Mouse (Mus musculus): ENCODE results near the gene Fbxl14. TPM values are rescaled to one million over a fixed set of nuclear protein-coding genes. Genes with fewer than 3 reads are reported as not detected.

Fbxl14 gene
- polyA plus RNA-seq, 1 experiment from 2014 or later: 7.2 TPM

- no peak overlapping the region for H3K4me2 ChIP-seq (replicated peaks; ENCODE audit: low read depth, low read length)
- no peaks in the 10 kb centered on the region for H3K9me3 ChIP-seq (ENCODE audit: control insufficient read depth, low read length)
- H3K9ac ChIP-seq (ENCODE audit: low read depth, low read length): no peak overlapping the region
- no peaks in the 10 kb centered on the region for H3K36me3 ChIP-seq (ENCODE audit: control insufficient read depth, insufficient read depth, low read length)
- peak; percentile 74 for ATAC-seq (ENCODE audit: low FRiP score, low TSS enrichment)
- no peak overlapping the region for H3K4me3 ChIP-seq (ENCODE audit: low read length)
- 21% methylated on average over 5 of the region's 5 CpGs for WGBS
- H3K4me1 ChIP-seq (ENCODE audit: control insufficient read depth, insufficient read depth, low read length): peaks cover 5% of the 10 kb centered on the region; the same call in 1 of the 2 replicates
- H3K27me3 ChIP-seq (ENCODE audit: control insufficient read depth, insufficient read depth, low read length): no peaks in the 10 kb centered on the region
- H3K27ac ChIP-seq (ENCODE audit: low read depth, low read length): no peak overlapping the region
Observed at GRCm38 (mm10) chr6:119499271-119499670, 19.8 kb downstream of the Fbxl14 start.

GRCm38 (mm10) chr6:119500086-119500485 lies 20.6 kb downstream of the Fbxl14 start:
- 50% methylated on average over 5 of the region's 5 CpGs for WGBS

GRCm38 (mm10) chr6:119502031-119502430 lies 22.6 kb downstream of the Fbxl14 start:
- Histone ChIP-seq H3K36me3 (ENCODE audit: control insufficient read depth, insufficient read depth, low read length) (no peaks in the 10 kb centered on the region), H3K4me3 (ENCODE audit: low read length) (no peak overlapping the region), H3K27ac (ENCODE audit: low read depth, low read length) (no peak overlapping the region), H3K4me1 (ENCODE audit: control insufficient read depth, insufficient read depth, low read length) (peaks cover 5% of the 10 kb centered on the region; the same call in 1 of the 2 replicates), H3K4me2 (replicated peaks; ENCODE audit: low read depth, low read length) (no peak overlapping the region), H3K9ac (ENCODE audit: low read depth, low read length) (no peak overlapping the region), H3K27me3 (ENCODE audit: control insufficient read depth, insufficient read depth, low read length) (no peaks in the 10 kb centered on the region), H3K9me3 (ENCODE audit: control insufficient read depth, low read length) (no peaks in the 10 kb centered on the region)
- WGBS: 67% methylated on average over 9 of the region's 9 CpGs
- no peak for ATAC-seq (ENCODE audit: low FRiP score, low TSS enrichment)

More at GRCm38 (mm10) chr6:119500086-119500485, 20.6 kb downstream of the Fbxl14 start:
- Histone ChIP-seq H3K9me3 (ENCODE audit: control insufficient read depth, low read length) (no peaks in the 10 kb centered on the region), H3K4me1 (ENCODE audit: control insufficient read depth, insufficient read depth, low read length) (peaks cover 5% of the 10 kb centered on the region; the same call in 1 of the 2 replicates), H3K27ac (ENCODE audit: low read depth, low read length) (no peak overlapping the region), H3K9ac (ENCODE audit: low read depth, low read length) (no peak overlapping the region), H3K27me3 (ENCODE audit: control insufficient read depth, insufficient read depth, low read length) (no peaks in the 10 kb centered on the region), H3K4me2 (replicated peaks; ENCODE audit: low read depth, low read length) (no peak overlapping the region), H3K4me3 (ENCODE audit: low read length) (no peak overlapping the region), H3K36me3 (ENCODE audit: control insufficient read depth, insufficient read depth, low read length) (no peaks in the 10 kb centered on the region)
- ATAC-seq (ENCODE audit: low FRiP score, low TSS enrichment): no peak

GRCm38 (mm10) chr6:119504756-119505155 lies 25.3 kb downstream of the Fbxl14 start:
- no peak for ATAC-seq (ENCODE audit: low FRiP score, low TSS enrichment)
- WGBS: 79% methylated on average over 8 of the region's 8 CpGs

GRCm38 (mm10) chr6:119505525-119506225 lies 26.2 kb downstream of the Fbxl14 start:
- H3K9me3 ChIP-seq (ENCODE audit: control insufficient read depth, low read length): no peaks in the 10 kb centered on the region
- 70% methylated on average over 9 of the region's 9 CpGs for WGBS

More at GRCm38 (mm10) chr6:119504756-119505155, 25.3 kb downstream of the Fbxl14 start:
- H3K9ac ChIP-seq (ENCODE audit: low read depth, low read length): no peak overlapping the region
- no peak overlapping the region for H3K27ac ChIP-seq (ENCODE audit: low read depth, low read length)
- no peaks in the 10 kb centered on the region for H3K27me3 ChIP-seq (ENCODE audit: control insufficient read depth, insufficient read depth, low read length)
- H3K4me1 ChIP-seq (ENCODE audit: control insufficient read depth, insufficient read depth, low read length): no peaks in the 10 kb centered on the region
- no peaks in the 10 kb centered on the region for H3K36me3 ChIP-seq (ENCODE audit: control insufficient read depth, insufficient read depth, low read length)
- no peaks in the 10 kb centered on the region for H3K9me3 ChIP-seq (ENCODE audit: control insufficient read depth, low read length)
- H3K4me3 ChIP-seq (ENCODE audit: low read length): no peak overlapping the region
- no peak overlapping the region for H3K4me2 ChIP-seq (replicated peaks; ENCODE audit: low read depth, low read length)

GRCm38 (mm10) chr6:119508221-119508620 lies 28.8 kb downstream of the Fbxl14 start:
- H3K9ac ChIP-seq (ENCODE audit: low read depth, low read length): no peak overlapping the region
- peaks cover 9% of the 10 kb centered on the region; the same call in 1 of the 2 replicates for H3K4me1 ChIP-seq (ENCODE audit: control insufficient read depth, insufficient read depth, low read length)
- no peaks in the 10 kb centered on the region for H3K27me3 ChIP-seq (ENCODE audit: control insufficient read depth, insufficient read depth, low read length)
- no peaks in the 10 kb centered on the region for H3K36me3 ChIP-seq (ENCODE audit: control insufficient read depth, insufficient read depth, low read length)
- no peak overlapping the region for H3K4me2 ChIP-seq (replicated peaks; ENCODE audit: low read depth, low read length)
- 84% methylated on average over 6 of the region's 6 CpGs for WGBS
- H3K4me3 ChIP-seq (ENCODE audit: low read length): no peak overlapping the region
- ATAC-seq (ENCODE audit: low FRiP score, low TSS enrichment): no peak
- no peak overlapping the region for H3K27ac ChIP-seq (ENCODE audit: low read depth, low read length)
- no peaks in the 10 kb centered on the region for H3K9me3 ChIP-seq (ENCODE audit: control insufficient read depth, low read length)

More at GRCm38 (mm10) chr6:119505525-119506225, 26.2 kb downstream of the Fbxl14 start:
- Histone ChIP-seq H3K9ac (ENCODE audit: low read depth, low read length) (no peak overlapping the region), H3K27ac (ENCODE audit: low read depth, low read length) (no peak overlapping the region), H3K27me3 (ENCODE audit: control insufficient read depth, insufficient read depth, low read length) (no peaks in the 10 kb centered on the region), H3K4me2 (replicated peaks; ENCODE audit: low read depth, low read length) (no peak overlapping the region), H3K4me1 (ENCODE audit: control insufficient read depth, insufficient read depth, low read length) (peaks cover 3% of the 10 kb centered on the region; the same call in 1 of the 2 replicates), H3K4me3 (ENCODE audit: low read length) (no peak overlapping the region), H3K36me3 (ENCODE audit: control insufficient read depth, insufficient read depth, low read length) (no peaks in the 10 kb centered on the region)
- no peak for ATAC-seq (ENCODE audit: low FRiP score, low TSS enrichment)

- ATAC-seq (ENCODE audit: low FRiP score, low TSS enrichment): no peak
- no peak overlapping the region for H3K4me3 ChIP-seq (ENCODE audit: low read length)
- H3K9me3 ChIP-seq (ENCODE audit: control insufficient read depth, low read length): no peaks in the 10 kb centered on the region
- H3K27ac ChIP-seq (ENCODE audit: low read depth, low read length): no peak overlapping the region
- 60% methylated on average over 10 of the region's 10 CpGs for WGBS
- no peak overlapping the region for H3K4me2 ChIP-seq (replicated peaks; ENCODE audit: low read depth, low read length)
- H3K36me3 ChIP-seq (ENCODE audit: control insufficient read depth, insufficient read depth, low read length): no peaks in the 10 kb centered on the region
- H3K9ac ChIP-seq (ENCODE audit: low read depth, low read length): no peak overlapping the region
- no peaks in the 10 kb centered on the region for H3K27me3 ChIP-seq (ENCODE audit: control insufficient read depth, insufficient read depth, low read length)
- H3K4me1 ChIP-seq (ENCODE audit: control insufficient read depth, insufficient read depth, low read length): peaks cover 15% of the 10 kb centered on the region
Observed at GRCm38 (mm10) chr6:119508634-119509375, 29.3 kb downstream of the Fbxl14 start.

GRCm38 (mm10) chr6:119509437-119510037 lies 30.1 kb downstream of the Fbxl14 start:
- H3K9ac ChIP-seq (ENCODE audit: low read depth, low read length): no peak overlapping the region
- H3K27ac ChIP-seq (ENCODE audit: low read depth, low read length): no peak overlapping the region
- H3K9me3 ChIP-seq (ENCODE audit: control insufficient read depth, low read length): no peaks in the 10 kb centered on the region
- H3K27me3 ChIP-seq (ENCODE audit: control insufficient read depth, insufficient read depth, low read length): no peaks in the 10 kb centered on the region
- 88% methylated on average over 13 of the region's 13 CpGs for WGBS
- H3K4me3 ChIP-seq (ENCODE audit: low read length): no peak overlapping the region
- peaks cover 21% of the 10 kb centered on the region for H3K4me1 ChIP-seq (ENCODE audit: control insufficient read depth, insufficient read depth, low read length)
- no peaks in the 10 kb centered on the region for H3K36me3 ChIP-seq (ENCODE audit: control insufficient read depth, insufficient read depth, low read length)
- no peak overlapping the region for H3K4me2 ChIP-seq (replicated peaks; ENCODE audit: low read depth, low read length)
- ATAC-seq (ENCODE audit: low FRiP score, low TSS enrichment): no peak
